Mouse (Mus musculus): ENCODE data around the gene Fbn1. TPM values are rescaled to one million over a fixed set of nuclear protein-coding genes. Genes with fewer than 3 reads are reported as not detected.
"Not testable (repeated sequence)": the region's sequence is repeated elsewhere in the genome, so short reads cannot be mapped to it uniquely, and the experiment has no call there.

The Fbn1 gene
- total and polyA plus RNA-seq, 2 experiments from 2014 or later, result 1.6 to 20.1 TPM

GRCm38 (mm10) chr2:125282334-125283206 lies 225.2 kb downstream of the Fbn1 start:
- Histone ChIP-seq H3K9me3 (ENCODE audit: low read length) (no peaks in the 10 kb centered on the region), H3K27ac (ENCODE audit: low read depth, low read length) (no peak overlapping the region), H3K9ac (replicated peaks; ENCODE audit: low read length, poor library complexity, severe bottlenecking) (no peak overlapping the region), H3K4me2 (ENCODE audit: low read depth, low read length, poor library complexity, severe bottlenecking) (no peak overlapping the region), H3K4me3 (ENCODE audit: low read depth, low read length) (no peak overlapping the region), H3K36me3 (ENCODE audit: insufficient read depth, low read length) (no peaks in the 10 kb centered on the region), H3K4me1 (ENCODE audit: insufficient read depth, low read length) (no peaks in the 10 kb centered on the region), H3K27me3 (ENCODE audit: insufficient read depth, low read length) (no peaks in the 10 kb centered on the region)
- ATAC-seq (ENCODE audit: low FRiP score) (no peak), DNase-seq (ENCODE audit: low spot score) (no peak)
- WGBS, result 84% methylated on average over 14 of the region's 14 CpGs
- no peak for TF ChIP-seq CTCF (IDR thresholded peaks at IDR 0.05)

- H3K27me3 ChIP-seq (ENCODE audit: insufficient read depth, low read length); H3K4me1 ChIP-seq (ENCODE audit: insufficient read depth, low read length); ATAC-seq (ENCODE audit: low FRiP score); DNase-seq (ENCODE audit: low spot score); H3K27ac ChIP-seq (ENCODE audit: low read depth, low read length); H3K4me2 ChIP-seq (ENCODE audit: low read depth, low read length, poor library complexity, severe bottlenecking); H3K9ac ChIP-seq (replicated peaks; ENCODE audit: low read length, poor library complexity, severe bottlenecking); H3K36me3 ChIP-seq (ENCODE audit: insufficient read depth, low read length); H3K9me3 ChIP-seq (ENCODE audit: low read length); H3K4me3 ChIP-seq (ENCODE audit: low read depth, low read length): not testable (repeated sequence)
- 82% methylated on average over 9 of the region's 9 CpGs for WGBS
Measured at GRCm38 (mm10) chr2:125279995-125280394, 227.8 kb downstream of the Fbn1 start.

GRCm38 (mm10) chr2:125278474-125278873 lies 229.3 kb downstream of the Fbn1 start:
- Histone ChIP-seq H3K27ac (ENCODE audit: low read depth, low read length) (no peak overlapping the region), H3K4me2 (ENCODE audit: low read depth, low read length, poor library complexity, severe bottlenecking) (no peak overlapping the region), H3K4me1 (ENCODE audit: insufficient read depth, low read length) (no peaks in the 10 kb centered on the region), H3K27me3 (ENCODE audit: insufficient read depth, low read length) (no peaks in the 10 kb centered on the region), H3K36me3 (ENCODE audit: insufficient read depth, low read length) (no peaks in the 10 kb centered on the region), H3K9me3 (ENCODE audit: low read length) (no peaks in the 10 kb centered on the region), H3K4me3 (ENCODE audit: low read depth, low read length) (no peak overlapping the region), H3K9ac (replicated peaks; ENCODE audit: low read length, poor library complexity, severe bottlenecking) (no peak overlapping the region)
- no peak for DNase-seq (ENCODE audit: low spot score)
- WGBS, result 62% methylated on average over 7 of the region's 7 CpGs
- ATAC-seq (ENCODE audit: low FRiP score), result no peak
- TF ChIP-seq CTCF (IDR thresholded peaks at IDR 0.05), result no peak

DNA sequence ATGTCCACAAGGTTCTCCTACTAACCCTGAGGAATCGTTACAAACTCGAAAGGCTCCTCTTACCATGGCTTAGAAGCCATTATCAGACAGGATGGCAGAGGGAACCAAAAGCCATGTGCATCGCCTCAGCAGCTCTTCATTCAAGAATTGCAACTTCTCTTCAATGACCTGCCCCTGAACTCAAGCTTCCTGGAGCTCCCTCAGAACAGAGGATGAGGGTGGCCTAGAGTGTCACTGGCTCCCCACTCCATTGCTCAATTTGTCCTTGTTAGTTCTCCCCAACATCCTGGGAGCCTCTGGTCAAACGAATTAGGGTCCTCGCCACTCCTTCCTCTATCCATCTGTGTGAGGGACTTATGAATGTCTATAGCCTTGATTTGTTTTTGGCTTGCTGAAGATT lies 231.1 kb downstream of the Fbn1 start:
- H3K4me1 ChIP-seq (ENCODE audit: insufficient read depth, low read length), result no peaks in the 10 kb centered on the region
- no peak overlapping the region for H3K27ac ChIP-seq (ENCODE audit: low read depth, low read length)
- H3K4me2 ChIP-seq (ENCODE audit: low read depth, low read length, poor library complexity, severe bottlenecking), result no peak overlapping the region
- DNase-seq (ENCODE audit: low spot score), result no peak
- H3K4me3 ChIP-seq (ENCODE audit: low read depth, low read length), result no peak overlapping the region
- H3K9me3 ChIP-seq (ENCODE audit: low read length), result no peaks in the 10 kb centered on the region
- TF ChIP-seq CTCF (IDR thresholded peaks at IDR 0.05), result no peak
- H3K9ac ChIP-seq (replicated peaks; ENCODE audit: low read length, poor library complexity, severe bottlenecking), result no peak overlapping the region
- H3K27me3 ChIP-seq (ENCODE audit: insufficient read depth, low read length), result no peaks in the 10 kb centered on the region
- 90% methylated on average over 5 of the region's 5 CpGs for WGBS
- H3K36me3 ChIP-seq (ENCODE audit: insufficient read depth, low read length), result no peaks in the 10 kb centered on the region
- no peak for ATAC-seq (ENCODE audit: low FRiP score)

DNA sequence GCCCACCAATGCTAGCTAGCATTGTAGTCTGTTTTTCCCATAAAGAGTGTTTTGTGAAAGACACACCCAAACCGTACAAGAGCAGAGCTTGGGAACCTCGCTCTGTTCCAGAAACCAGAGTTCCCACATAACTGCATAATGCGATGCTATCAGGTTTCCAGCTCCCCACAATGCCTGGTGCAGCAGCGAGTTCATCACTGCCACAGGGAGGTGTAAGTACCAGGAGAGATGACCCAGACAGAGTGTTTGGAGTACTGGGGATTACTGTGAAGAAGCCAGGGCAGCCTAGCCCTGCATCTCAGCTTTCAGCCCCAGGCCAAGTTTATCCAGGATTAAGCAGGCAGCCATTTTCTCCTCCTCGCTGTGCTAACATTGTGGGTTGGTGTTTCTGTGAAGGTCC lies 232.2 kb downstream of the Fbn1 start:
- H3K27me3 ChIP-seq (ENCODE audit: insufficient read depth, low read length), result no peaks in the 10 kb centered on the region
- no peak for DNase-seq (ENCODE audit: low spot score)
- H3K36me3 ChIP-seq (ENCODE audit: insufficient read depth, low read length), result no peaks in the 10 kb centered on the region
- no peak overlapping the region for H3K27ac ChIP-seq (ENCODE audit: low read depth, low read length)
- H3K9ac ChIP-seq (replicated peaks; ENCODE audit: low read length, poor library complexity, severe bottlenecking), result no peak overlapping the region
- ATAC-seq (ENCODE audit: low FRiP score), result no peak
- H3K9me3 ChIP-seq (ENCODE audit: low read length), result no peaks in the 10 kb centered on the region
- no peaks in the 10 kb centered on the region for H3K4me1 ChIP-seq (ENCODE audit: insufficient read depth, low read length)
- TF ChIP-seq CTCF (IDR thresholded peaks at IDR 0.05), result no peak
- no peak overlapping the region for H3K4me2 ChIP-seq (ENCODE audit: low read depth, low read length, poor library complexity, severe bottlenecking)
- WGBS, result 57% methylated on average over 5 of the region's 5 CpGs
- no peak overlapping the region for H3K4me3 ChIP-seq (ENCODE audit: low read depth, low read length)

DNA sequence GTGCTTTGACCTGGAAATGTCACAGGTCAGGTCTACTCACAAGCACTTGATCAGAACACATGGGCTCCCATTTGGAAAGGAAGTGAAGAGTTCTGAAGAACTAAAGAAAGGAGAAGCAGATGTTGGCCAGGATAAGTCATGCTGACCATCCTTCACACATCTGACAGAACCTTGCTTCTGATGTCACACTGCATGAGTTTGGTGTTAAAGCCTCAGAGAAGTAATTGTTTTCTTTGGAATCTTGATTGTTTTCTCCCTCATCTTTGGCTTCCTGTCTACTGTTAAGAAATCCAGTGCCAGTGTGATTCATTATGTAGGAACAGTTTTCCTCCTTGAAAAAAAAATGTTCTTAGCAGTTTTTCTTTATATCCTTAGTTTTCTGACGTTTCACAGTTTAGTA lies 238.9 kb downstream of the Fbn1 start:
- DNase-seq (ENCODE audit: low spot score) (no peak), ATAC-seq (ENCODE audit: low FRiP score) (no peak)
- Histone ChIP-seq H3K9ac (replicated peaks; ENCODE audit: low read length, poor library complexity, severe bottlenecking) (no peak overlapping the region), H3K4me3 (ENCODE audit: low read depth, low read length) (no peak overlapping the region), H3K4me2 (ENCODE audit: low read depth, low read length, poor library complexity, severe bottlenecking) (no peak overlapping the region), H3K27ac (ENCODE audit: low read depth, low read length) (no peak overlapping the region), H3K9me3 (ENCODE audit: low read length) (no peaks in the 10 kb centered on the region), H3K4me1 (ENCODE audit: insufficient read depth, low read length) (no peaks in the 10 kb centered on the region), H3K36me3 (ENCODE audit: insufficient read depth, low read length) (no peaks in the 10 kb centered on the region), H3K27me3 (ENCODE audit: insufficient read depth, low read length) (no peaks in the 10 kb centered on the region)
- TF ChIP-seq CTCF (IDR thresholded peaks at IDR 0.05), result no peak
- WGBS, result 76% methylated on average over 1 of the region's 1 CpGs

All from midbrain, postnatal 0 days (tissue).